Mouse (Mus musculus): ENCODE data around the gene Drg1. TPM values are rescaled to one million over a fixed set of nuclear protein-coding genes. Genes with fewer than 3 reads are reported as not detected.
"Not testable (repeated sequence)": the region's sequence is repeated elsewhere in the genome, so short reads cannot be mapped to it uniquely, and the experiment has no call there.

Gene Drg1
- polyA plus RNA-seq, 1 experiment from 2014 or later: 132 TPM

DNA sequence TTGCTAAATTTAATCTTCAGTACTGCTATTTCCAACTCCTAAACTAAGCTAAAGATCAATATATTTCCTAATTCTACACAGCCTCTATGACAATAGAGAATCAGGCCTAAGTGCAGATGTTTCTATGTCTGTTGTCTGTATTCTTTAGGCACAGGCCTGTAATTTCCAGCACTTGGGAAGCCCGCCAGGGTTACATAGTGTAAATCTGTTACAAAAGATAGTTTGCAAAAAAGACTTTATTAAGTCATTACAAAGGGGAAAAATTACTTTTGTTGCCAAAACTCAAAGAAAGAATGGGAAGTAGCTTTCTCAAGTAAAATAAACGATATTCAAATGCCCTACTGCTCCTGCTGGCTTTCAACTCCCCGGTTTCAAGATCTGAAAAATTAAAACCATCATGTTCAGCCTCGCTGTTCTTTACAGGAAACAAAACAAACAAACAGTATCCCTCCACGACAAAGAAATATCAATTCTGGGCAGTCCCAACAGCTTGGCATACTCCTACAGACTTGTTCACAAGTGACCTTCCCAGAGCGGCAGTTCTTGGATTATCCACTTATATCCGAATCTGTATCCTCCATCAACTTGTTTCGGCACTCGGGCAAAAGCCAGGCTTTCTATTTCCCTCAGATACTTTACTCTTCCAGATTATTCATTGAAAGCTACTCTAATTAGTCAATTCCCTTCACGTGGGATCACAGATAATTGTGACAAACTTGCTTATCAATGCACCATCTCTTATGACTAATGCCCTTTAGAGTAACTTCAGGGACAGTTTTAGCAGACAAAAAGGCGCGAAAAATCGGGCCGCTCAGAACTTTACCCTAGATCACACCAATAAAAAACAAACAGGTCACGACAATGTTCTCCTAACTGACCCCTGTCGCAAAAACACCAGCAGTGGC is 64.6 kb downstream of the Drg1 start:
- Histone ChIP-seq H3K9me3 (ENCODE audit: low read length) (no peaks in the 10 kb centered on the region), H3K27ac (ENCODE audit: low read length) (no peak overlapping the region), H3K27me3 (replicated peaks; ENCODE audit: insufficient read depth, low read length) (no peaks in the 10 kb centered on the region), H3K4me1 (ENCODE audit: insufficient read depth, low read depth, low read length) (no peaks in the 10 kb centered on the region), H3K9ac (replicated peaks; ENCODE audit: low read depth) (no peak overlapping the region), H3K4me3 (ENCODE audit: low read depth, low read length) (peak overlapping the region; percentile 37), H3K4me2 (replicated peaks; ENCODE audit: low read depth, low read length) (peak overlapping the region; percentile 11), H3K36me3 (ENCODE audit: insufficient read depth, low read length) (no peaks in the 10 kb centered on the region)
- 5% methylated on average over 16 of the region's 16 CpGs for WGBS
- TF ChIP-seq EP300 (IDR thresholded peaks at IDR 0.05): no peak
- no peak for TF ChIP-seq CTCF (IDR thresholded peaks at IDR 0.05)
- no peak for ATAC-seq
- DNase-seq (ENCODE audit: low spot score): peak; percentile 58

DNA sequence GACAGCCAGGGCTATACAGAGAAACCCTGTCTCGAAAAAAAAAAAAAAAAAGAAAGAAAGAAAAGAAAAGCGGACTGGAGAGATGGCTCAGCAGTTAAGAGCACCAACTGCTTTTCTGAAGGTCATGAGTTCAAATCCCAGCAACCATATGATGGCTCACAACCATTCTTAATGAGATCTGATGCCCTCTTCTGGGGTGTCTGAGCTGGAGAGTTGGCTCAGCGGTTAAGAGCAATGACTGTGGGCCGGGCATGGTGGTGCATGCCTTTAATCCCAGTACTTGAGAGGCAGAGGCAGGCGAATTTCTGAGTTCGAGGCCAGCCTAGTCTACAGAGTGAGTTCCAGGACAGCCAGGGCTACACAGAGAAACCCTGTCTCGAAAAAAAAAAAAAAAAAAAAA is 65.6 kb downstream of the Drg1 start:
- H3K27me3 ChIP-seq (replicated peaks; ENCODE audit: insufficient read depth, low read length); H3K4me3 ChIP-seq (ENCODE audit: low read depth, low read length); H3K9ac ChIP-seq (replicated peaks; ENCODE audit: low read depth); H3K27ac ChIP-seq (ENCODE audit: low read length); DNase-seq (ENCODE audit: low spot score); H3K4me2 ChIP-seq (replicated peaks; ENCODE audit: low read depth, low read length); H3K4me1 ChIP-seq (ENCODE audit: insufficient read depth, low read depth, low read length); H3K9me3 ChIP-seq (ENCODE audit: low read length); ATAC-seq; H3K36me3 ChIP-seq (ENCODE audit: insufficient read depth, low read length): not testable (repeated sequence)
- WGBS: 97% methylated on average over 5 of the region's 7 CpGs

DNA sequence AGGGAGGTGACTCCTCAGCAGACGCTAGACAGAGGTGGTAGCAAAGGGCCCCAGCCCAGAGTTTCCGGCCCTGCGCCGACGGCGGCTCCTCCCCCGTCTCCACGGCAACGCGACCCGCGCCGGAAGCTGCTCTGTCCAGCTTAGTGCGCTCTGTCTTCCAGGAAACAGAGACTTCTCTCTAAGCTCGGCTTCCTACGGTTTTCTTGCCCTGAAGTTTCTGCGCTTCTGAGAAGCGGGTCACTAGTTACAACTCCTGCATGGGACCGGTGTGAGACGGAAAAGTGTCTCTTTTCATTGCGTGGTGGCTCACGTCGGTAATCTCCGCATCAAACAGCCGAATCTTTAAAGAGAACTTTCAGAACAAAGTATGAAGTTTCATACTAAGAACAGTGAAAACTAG is 72.9 kb downstream of the Drg1 start, which contains the start of gene Sfi1:
TSS of gene Sfi1 (minus strand) at position 101 of the 400 bp plus-strand sequence.
- Histone ChIP-seq H3K27me3 (replicated peaks; ENCODE audit: insufficient read depth, low read length) (no peaks in the 10 kb centered on the region), H3K9ac (replicated peaks; ENCODE audit: low read depth) (no peak within 1 kb of the TSS), H3K9me3 (ENCODE audit: low read length) (no peaks in the 10 kb centered on the region), H3K27ac (ENCODE audit: low read length) (no peak within 1 kb of the TSS), H3K4me1 (ENCODE audit: insufficient read depth, low read depth, low read length) (no peaks in the 10 kb centered on the region), H3K4me2 (replicated peaks; ENCODE audit: low read depth, low read length) (no peak within 1 kb of the TSS), H3K36me3 (ENCODE audit: insufficient read depth, low read length) (no peaks in the 10 kb centered on the region), H3K4me3 (ENCODE audit: low read depth, low read length) (no peak within 1 kb of the TSS)
- 86% methylated on average over 25 of the region's 25 CpGs for WGBS
- TF ChIP-seq EP300 (IDR thresholded peaks at IDR 0.05) (no peak), CTCF (IDR thresholded peaks at IDR 0.05) (no peak)
- ATAC-seq (no peak), DNase-seq (ENCODE audit: low spot score) (no peak)

DNA sequence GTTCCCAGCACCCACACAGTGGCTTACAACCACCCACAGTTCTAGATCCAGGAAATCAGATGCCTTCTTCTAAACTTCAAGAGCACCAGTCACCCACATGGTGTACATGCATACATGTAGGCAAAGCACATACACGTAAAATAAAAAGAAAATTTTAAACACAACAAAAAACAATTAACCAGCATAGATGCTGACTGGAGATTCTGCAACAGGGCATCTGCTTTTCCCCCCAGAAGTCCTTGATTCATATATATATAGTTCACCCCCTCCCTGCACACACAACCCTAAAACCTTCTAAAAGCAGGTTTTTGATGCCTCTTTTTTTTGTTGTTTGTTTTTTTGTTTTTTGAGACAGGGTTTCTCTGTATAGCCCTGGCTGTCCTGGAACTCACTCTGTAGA is 83.5 kb downstream of the Drg1 start:
- H3K27ac ChIP-seq (ENCODE audit: low read length); H3K9me3 ChIP-seq (ENCODE audit: low read length); H3K9ac ChIP-seq (replicated peaks; ENCODE audit: low read depth); H3K36me3 ChIP-seq (ENCODE audit: insufficient read depth, low read length); H3K27me3 ChIP-seq (replicated peaks; ENCODE audit: insufficient read depth, low read length); H3K4me2 ChIP-seq (replicated peaks; ENCODE audit: low read depth, low read length); ATAC-seq; H3K4me3 ChIP-seq (ENCODE audit: low read depth, low read length); H3K4me1 ChIP-seq (ENCODE audit: insufficient read depth, low read depth, low read length); DNase-seq (ENCODE audit: low spot score): not testable (repeated sequence)
- 93% methylated on average over 1 of the region's 1 CpGs for WGBS

DNA sequence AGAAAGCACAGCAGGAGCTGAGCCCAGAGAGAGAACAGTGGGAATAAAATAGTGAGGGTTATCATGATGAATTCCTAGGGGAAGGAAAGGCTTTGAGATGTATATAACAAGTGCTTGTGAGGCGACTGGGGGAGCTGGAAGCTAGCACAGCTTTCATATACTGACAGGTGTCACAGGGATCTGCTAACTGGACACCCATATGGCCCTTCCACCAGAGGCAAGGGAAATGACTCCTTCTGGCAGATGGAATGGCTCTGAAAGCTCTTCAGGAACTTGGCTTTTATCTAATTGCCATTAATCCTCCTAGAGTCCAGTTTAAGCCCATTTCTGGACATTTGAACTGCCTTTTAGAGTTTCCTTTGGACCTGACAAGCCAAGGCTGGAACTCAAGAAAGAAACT is 84.2 kb downstream of the Drg1 start:
- H3K9me3 ChIP-seq (ENCODE audit: low read length); ATAC-seq; H3K4me3 ChIP-seq (ENCODE audit: low read depth, low read length); H3K9ac ChIP-seq (replicated peaks; ENCODE audit: low read depth); H3K27ac ChIP-seq (ENCODE audit: low read length); H3K36me3 ChIP-seq (ENCODE audit: insufficient read depth, low read length); H3K4me2 ChIP-seq (replicated peaks; ENCODE audit: low read depth, low read length); H3K4me1 ChIP-seq (ENCODE audit: insufficient read depth, low read depth, low read length); H3K27me3 ChIP-seq (replicated peaks; ENCODE audit: insufficient read depth, low read length); DNase-seq (ENCODE audit: low spot score): not testable (repeated sequence)
- 40% methylated on average over 1 of the region's 1 CpGs for WGBS

DNA sequence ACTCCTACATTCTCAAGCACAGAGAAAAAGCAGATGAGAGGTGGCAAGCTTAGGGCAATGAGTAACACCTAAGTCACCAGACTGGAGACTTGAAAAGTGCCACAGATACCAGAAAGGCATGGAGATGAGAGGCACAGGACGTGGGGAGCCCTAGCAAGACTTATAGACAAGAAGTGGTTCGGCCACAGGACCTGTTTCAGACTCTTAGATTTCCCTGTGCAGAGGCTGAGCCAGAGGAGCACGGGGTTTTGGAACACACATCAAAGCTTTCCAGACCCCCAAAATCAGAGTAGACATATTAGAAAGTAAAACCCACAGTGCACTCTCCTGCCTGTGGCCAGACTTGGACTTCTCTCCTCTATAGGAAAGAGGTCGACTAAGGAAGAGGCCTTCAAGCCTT is 85.0 kb downstream of the Drg1 start:
- peak; percentile 29 for DNase-seq (ENCODE audit: low spot score)
- WGBS: 46% methylated on average over 4 of the region's 4 CpGs

DNA sequence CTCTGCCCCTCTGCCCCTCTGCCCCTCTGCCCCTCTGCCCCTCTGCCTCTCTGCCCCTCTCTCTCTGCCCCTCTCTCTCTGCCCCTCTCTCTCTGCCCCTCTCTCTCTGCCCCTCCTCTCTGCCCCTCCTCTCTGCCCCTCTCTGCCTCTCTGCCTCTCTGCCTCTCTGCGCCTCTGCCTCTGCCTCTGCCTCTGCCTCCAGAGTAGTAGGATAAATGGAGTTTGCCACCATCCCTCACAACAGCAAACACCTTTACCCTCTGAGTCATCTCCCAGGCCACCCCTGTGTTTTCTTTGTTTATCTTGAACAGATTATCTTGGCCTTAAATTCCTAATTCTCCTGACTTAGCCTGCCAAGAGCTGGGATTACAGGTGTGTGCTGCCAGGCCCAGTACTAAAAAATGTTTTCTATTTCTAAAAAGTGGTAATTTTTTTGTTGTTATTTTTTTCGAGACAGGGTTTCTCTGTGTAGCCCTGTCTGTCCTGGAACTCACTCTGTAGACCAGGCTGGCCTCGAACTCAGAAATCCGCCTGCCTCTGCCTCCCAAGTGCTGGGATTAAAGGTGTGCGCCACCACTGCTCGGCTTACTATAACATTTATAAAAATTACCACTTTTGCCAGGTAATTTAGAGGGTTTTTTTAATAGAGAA is 85.6 kb downstream of the Drg1 start:
- not testable (repeated sequence) for H3K4me1 ChIP-seq (ENCODE audit: insufficient read depth, low read depth, low read length); H3K27me3 ChIP-seq (replicated peaks; ENCODE audit: insufficient read depth, low read length); H3K9me3 ChIP-seq (ENCODE audit: low read length); H3K4me3 ChIP-seq (ENCODE audit: low read depth, low read length); H3K9ac ChIP-seq (replicated peaks; ENCODE audit: low read depth); H3K27ac ChIP-seq (ENCODE audit: low read length); H3K36me3 ChIP-seq (ENCODE audit: insufficient read depth, low read length); H3K4me2 ChIP-seq (replicated peaks; ENCODE audit: low read depth, low read length); ATAC-seq
- 67% methylated on average over 6 of the region's 6 CpGs for WGBS
- peak; percentile 5 for DNase-seq (ENCODE audit: low spot score)

More for the DNA sequence above, 85.0 kb downstream of the Drg1 start:
- not testable (repeated sequence) for ATAC-seq; H3K36me3 ChIP-seq (ENCODE audit: insufficient read depth, low read length); H3K27me3 ChIP-seq (replicated peaks; ENCODE audit: insufficient read depth, low read length); H3K9me3 ChIP-seq (ENCODE audit: low read length); H3K27ac ChIP-seq (ENCODE audit: low read length); H3K4me3 ChIP-seq (ENCODE audit: low read depth, low read length); H3K4me2 ChIP-seq (replicated peaks; ENCODE audit: low read depth, low read length); H3K9ac ChIP-seq (replicated peaks; ENCODE audit: low read depth); H3K4me1 ChIP-seq (ENCODE audit: insufficient read depth, low read depth, low read length)

DNA sequence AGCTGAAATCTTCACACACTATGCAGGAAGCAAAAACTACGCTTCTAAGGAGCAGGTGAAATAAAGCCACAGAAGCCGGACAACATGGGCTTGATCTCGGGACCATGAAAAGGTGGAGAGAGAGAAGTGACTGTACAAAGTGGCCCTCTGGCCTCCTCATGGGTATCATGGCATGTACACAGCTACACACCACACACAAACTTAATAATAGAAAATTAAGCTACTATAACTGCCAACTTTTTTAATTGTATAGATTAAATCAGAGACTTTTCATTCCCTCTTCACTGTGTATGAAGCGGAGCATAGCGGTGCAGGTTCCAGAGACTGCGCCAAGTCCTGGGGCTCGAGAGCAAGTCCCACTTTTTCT is 86.5 kb downstream of the Drg1 start:
- not testable (repeated sequence) for H3K4me1 ChIP-seq (ENCODE audit: insufficient read depth, low read depth, low read length); H3K27me3 ChIP-seq (replicated peaks; ENCODE audit: insufficient read depth, low read length); H3K36me3 ChIP-seq (ENCODE audit: insufficient read depth, low read length); H3K27ac ChIP-seq (ENCODE audit: low read length); H3K9me3 ChIP-seq (ENCODE audit: low read length); ATAC-seq; H3K9ac ChIP-seq (replicated peaks; ENCODE audit: low read depth); H3K4me2 ChIP-seq (replicated peaks; ENCODE audit: low read depth, low read length); H3K4me3 ChIP-seq (ENCODE audit: low read depth, low read length)
- DNase-seq (ENCODE audit: low spot score): peak; percentile 5
- WGBS: 87% methylated on average over 7 of the region's 7 CpGs

DNA sequence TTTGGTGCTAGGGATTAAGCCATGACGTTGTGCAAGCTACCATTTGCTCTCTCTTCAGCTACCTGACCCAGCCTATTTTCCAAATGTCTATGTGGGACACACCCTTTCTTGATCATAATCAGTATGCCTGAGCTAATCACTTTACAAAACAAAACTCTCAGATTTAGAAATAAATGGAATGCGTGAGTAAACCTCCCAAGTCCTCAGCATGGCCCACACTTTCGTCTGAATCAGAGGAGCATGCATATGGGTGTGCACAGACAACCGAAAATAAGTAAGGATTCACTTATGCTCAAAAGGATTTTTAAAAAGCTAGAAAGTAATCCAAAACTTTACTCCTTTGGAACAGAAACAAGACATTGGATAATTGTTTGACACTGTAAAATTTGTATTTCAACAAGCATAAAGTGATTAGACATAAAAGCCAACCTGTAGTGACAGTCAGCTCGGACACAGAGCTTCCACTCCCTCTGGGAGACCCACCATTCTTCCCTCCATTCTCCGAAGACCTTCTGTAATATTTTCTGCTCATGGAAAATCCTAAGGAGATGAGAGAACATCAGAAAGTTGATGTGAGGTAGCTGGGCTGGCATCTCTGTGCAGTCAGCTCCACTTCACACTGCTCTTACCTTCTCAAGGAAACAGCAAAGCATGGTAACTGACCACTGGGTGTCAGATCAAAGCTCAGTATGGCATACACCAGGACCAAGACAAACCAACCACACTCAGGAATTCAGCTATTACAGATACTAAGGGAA is 87.1 kb downstream of the Drg1 start:
- not testable (repeated sequence) for H3K36me3 ChIP-seq (ENCODE audit: insufficient read depth, low read length); H3K9me3 ChIP-seq (ENCODE audit: low read length); H3K9ac ChIP-seq (replicated peaks; ENCODE audit: low read depth); ATAC-seq; H3K4me1 ChIP-seq (ENCODE audit: insufficient read depth, low read depth, low read length); H3K4me3 ChIP-seq (ENCODE audit: low read depth, low read length); H3K27me3 ChIP-seq (replicated peaks; ENCODE audit: insufficient read depth, low read length); H3K27ac ChIP-seq (ENCODE audit: low read length); H3K4me2 ChIP-seq (replicated peaks; ENCODE audit: low read depth, low read length)
- DNase-seq (ENCODE audit: low spot score): peak; percentile 9
- 84% methylated on average over 6 of the region's 6 CpGs for WGBS
